Mouse (Mus musculus) gastrocnemius, postnatal 10 days (tissue): ENCODE measurements around the gene Elp5. TPM values are rescaled to one million over a fixed set of nuclear protein-coding genes. Genes with fewer than 3 reads are reported as not detected.
"Not testable (repeated sequence)": the region's sequence is repeated elsewhere in the genome, so short reads cannot be mapped to it uniquely, and the experiment has no call there.

Experiments
- DNase-seq: peaks from one replicate; pipeline ENCODE4 v3.0.0; 2021; ENCODE audit warnings: mixed read lengths
- total RNA-seq, 2 experiments: library from RNA; stranded (reverse); gene quantifications; 2 replicates each; pipeline ENCODE4 v1.2.3; 2021

The Elp5 gene
- total RNA-seq, 2 experiments from 2014 or later: 46.9 to 53.2 TPM

DNA sequence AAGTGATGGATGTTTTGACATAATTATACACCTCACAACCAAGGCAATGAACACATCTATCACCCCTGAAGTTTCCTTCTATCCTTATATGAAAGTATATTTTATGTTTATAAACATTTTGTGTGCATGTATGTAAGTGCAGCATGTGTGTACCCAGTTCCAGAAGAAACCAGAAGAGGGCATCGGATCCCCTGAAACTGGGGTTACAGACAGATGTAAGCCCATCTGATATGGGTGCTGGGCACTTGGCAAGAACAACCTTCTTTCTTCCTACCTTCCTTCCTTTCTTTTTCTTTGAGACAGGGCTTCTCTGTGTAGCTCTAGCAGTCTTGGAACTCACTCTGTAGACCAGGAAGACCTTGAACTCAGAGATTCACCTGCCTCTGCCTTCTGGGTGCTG lies 26.1 kb downstream of the Elp5 start:
- no peak for DNase-seq

DNA sequence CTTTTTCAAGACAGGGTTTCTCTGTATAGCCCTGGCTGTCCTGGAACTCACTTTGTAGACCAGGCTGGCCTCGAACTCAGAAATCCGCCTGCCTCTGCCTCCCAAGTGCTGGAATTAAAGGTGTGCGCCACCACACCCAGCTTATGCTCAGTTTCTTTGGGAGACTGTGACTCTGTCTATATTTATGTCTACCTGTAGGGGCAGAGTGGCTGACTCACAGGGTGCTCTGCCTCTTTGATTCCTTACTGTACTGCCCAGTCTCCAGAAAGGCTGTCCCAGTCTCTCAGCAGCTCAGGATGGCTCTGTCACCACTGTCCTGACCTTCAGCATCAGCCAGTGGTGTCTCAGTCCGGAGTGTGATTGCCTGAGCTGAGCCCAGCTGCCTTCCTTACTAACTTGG lies 26.7 kb downstream of the Elp5 start:
- not testable (repeated sequence) for DNase-seq

DNA sequence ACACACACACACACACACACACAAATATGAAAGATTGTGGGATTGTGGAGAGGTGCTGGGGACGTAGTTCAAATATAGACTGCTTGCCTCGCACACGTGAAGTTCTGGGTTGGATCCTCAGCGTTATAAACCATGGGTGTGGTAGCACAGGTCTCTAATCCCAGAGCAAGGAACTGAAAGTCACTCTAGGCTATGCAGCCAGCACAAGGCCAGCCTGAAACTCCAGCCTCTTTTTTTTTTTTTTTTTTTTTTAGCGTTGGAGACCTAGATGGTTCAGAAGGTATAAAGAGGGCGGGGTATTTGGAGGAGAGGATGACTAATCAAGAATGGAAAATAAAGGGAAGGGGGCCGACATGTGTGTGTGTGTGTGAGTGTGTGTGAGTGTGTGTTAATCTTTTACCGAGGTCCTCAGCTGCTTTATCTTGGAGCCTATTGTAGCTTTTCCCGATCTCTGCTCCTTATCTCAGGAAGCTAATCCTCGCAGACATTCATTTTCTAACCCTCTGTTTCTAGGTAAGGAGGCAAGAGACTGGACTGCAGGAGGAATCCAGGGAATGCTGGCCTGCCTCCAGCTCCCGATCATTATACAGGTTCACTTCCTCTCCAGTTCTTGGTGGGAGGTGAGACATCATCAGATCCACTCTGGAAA lies 28.9 kb downstream of the Elp5 start:
- no peak for DNase-seq

DNA sequence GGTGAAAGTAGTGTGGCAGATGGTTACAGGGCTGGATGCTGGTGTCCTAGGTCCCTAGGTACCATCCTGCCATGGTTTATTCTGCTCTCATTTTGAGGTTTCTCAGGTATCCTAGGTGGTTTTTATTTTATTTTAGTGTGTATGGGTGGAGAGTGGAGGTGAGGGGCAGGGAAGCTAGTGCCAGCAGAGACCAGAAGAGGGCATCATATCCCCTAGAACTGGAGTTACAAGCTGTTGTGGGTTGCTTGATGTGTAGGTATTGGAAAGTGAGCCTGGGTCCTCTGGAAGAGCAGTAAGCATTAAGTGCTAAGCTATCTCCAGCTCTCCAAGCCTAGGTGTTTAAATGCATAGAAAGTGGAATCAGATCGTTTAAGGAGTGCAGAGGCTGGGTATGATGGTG lies 30.0 kb downstream of the Elp5 start:
- no peak for DNase-seq

DNA sequence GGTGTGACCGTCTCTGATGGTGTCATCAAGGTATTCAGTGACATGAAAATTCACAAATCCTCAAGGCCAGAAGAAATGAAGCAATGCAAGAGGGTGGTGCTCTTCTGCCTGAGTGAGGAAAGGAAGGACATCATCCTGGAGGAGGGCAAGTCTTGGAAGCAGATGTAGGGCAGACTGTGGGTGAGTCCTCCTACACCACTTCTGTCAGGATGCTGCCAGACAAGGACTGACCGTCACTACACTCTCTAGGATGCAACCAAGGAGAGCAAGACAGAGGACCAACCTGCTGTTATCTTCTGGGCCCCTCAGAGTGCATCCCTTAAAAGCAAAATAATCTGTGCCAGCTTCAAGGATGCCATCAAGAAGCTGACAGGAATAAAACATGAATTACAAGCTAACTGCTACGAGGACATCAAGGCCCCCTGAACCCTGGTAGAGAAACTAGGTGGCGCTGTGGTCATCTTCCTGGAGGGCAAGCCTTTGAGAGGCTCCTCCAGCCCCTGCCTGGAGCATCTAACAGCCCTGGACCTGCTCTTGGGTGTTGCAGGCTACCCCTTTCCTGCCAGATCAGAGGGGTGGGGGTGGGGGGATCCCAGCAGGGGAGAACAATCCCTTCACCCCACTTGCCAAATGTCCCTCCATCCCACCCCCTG lies 31.4 kb downstream of the Elp5 start:
- DNase-seq: no peak

DNA sequence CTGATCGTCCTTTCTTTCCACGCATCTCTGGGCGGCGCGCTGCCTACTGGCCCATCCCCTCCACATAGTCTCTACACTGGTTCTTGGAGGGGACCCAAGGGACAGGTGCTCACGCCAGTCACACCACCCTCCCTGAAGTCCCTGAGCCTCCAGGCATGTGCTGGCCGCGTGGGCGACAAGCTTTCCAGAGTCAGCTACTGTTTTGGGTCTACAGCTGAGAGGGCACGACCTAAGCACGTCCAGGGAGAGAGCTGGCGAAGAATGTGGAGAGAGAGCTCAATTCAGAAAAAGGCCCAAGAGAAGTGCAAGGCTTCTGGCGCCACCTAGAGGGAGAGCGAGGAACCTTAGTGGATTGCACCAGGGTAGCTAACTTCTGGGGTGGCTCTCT lies 33.6 kb downstream of the Elp5 start:
- peak; percentile 89 for DNase-seq

DNA sequence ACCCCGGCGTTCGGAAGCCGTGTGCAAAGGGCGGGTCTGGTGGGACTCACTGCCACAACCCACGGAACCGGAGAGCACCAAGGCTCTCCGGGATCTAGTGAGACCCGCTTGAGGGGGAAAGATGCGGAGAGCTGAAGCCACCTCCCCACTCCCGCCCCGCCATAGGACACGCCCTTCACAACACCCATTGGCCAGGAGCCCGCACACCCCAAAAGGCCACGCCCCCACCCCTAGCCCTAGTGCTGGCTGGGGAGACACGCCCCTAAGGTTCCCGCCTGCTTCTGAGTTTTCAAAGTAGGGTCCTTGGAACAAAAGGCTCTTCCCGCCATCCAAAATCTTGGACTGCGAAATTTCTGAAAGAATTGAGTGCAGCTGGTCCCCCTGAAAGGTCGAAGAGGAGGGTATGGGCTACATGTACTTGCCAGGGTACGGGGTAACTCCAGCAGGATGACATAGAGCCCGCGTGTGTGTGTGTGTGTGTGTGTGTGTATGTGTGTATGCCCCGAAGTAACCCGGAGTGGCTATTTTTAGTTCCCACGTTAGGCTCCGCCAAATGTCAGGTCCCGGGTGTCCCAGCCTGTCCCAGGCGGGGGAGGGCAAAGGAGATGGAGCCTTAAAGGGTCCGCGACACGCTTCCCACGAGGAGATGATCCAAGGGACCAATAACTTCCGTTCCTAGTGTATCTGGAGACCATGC lies 34.1 kb downstream of the Elp5 start, which contains the start of gene Slc2a4:
Gene Slc2a4, minus strand, starts transcription at position 123 of the 697 bp plus-strand sequence.
- peak; percentile 97 for DNase-seq

DNA sequence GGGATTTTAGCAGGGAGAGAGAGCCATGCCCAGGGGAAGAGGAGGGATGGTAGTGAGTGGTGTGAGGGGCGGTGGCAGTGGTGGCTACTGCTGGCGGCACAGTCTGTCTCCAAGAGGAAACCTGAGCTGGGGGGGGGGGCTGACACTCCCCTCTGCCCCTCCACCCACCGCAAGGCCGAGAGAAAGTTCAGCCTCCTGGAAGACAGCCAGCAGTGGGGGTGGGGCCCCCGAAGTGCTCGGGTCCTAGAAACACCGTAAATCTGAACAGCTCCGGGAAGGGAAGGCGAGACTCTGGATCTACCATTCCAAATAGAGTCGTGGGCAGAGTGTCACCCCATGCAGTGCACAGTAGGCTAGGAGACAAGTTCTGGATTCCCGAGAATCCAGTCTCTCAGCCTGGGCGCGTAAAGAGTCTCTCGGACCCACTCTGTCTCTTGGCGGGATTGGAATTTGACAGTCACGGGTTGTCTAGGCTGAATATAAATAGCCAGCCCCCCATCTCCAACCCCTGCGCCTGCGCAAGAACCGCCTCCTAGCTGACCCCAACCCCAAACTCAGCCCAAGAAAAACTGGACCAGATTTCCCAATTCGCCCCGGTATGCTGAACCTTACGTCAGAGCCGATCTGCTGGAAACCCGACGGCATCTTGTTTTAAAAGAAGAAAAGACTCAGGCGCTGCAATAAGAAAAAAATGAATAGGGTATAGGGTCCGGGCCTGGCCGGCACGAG lies 34.8 kb downstream of the Elp5 start:
- peak; percentile 78 for DNase-seq

DNA sequence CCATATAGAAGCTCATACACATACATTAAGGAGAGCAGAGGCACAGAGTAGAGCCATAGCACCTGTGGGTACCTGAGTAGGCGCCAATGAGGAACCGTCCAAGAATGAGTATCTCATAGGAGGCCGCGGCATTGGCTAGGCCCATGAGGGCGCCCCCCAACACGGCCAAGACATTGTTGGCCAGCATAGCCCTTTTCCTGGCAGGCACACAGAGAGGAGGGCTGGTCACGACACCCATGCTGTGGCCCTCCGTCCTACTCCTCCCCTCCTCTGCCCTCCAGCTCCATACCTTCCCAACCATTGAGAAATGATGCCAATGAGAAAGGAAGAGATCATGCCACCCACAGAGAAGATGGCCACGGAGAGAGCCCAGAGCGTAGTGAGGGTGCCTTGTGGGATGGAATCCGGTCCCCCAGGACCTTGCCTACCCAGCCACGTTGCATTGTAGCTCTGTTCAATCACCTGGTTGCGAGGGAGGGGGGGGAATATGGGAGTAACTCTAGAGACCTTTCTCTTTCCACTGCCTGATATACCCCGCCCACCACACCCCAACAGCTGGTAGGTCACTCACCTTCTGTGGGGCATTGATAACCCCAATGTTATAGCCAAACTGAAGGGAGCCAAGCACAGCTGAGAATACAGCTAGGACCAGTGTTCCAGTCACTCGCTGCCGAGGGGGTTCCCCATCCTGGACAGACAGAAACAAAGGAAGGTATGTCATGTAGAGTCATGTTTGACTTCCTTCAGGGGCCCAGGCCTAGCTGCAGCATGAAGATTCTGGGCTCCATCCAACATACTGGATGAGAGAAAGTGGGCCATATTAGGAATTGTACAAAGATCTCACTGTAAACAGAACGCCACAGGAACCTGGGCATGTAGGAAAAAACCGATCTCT lies 36.1 kb downstream of the Elp5 start:
- DNase-seq: no peak

DNA sequence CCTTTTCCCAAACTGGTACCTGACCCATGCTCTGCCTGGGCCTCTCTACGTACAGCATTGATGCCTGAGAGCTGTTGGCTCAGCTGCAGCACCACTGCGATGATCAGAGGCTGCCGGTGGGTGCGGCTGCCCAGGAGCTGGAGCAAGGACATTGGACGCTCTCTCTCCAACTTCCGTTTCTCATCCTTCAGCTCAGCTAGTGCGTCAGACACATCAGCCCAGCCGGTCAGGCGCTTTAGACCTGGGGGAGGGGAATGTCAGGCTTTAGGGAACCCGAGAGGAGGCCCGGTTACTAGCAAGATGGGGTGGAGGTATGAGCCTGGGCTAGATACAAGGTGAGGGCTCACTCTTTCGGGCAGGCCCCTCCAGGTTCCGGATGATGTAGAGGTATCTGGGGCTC lies 37.1 kb downstream of the Elp5 start:
- DNase-seq: no peak

DNA sequence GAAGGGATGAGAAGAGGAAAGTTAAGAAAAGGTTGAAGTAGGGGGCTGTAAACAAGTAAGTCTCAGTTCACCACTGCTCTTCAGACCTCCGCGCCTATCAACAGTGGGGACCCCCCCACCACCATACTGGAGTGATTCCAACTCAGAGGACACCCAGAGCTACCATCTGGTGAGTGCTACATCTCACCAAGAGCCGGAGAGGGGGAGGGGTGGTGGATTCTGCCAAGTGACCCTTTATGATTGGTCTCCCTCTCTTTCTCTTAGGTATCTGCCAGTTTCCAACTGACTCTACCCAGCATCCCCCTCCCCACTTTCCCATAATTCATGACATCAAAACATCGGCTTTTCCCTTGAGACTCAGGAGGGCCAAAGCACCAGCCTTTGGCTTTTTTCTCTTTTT lies 41.4 kb downstream of the Elp5 start:
- DNase-seq: no peak

DNA sequence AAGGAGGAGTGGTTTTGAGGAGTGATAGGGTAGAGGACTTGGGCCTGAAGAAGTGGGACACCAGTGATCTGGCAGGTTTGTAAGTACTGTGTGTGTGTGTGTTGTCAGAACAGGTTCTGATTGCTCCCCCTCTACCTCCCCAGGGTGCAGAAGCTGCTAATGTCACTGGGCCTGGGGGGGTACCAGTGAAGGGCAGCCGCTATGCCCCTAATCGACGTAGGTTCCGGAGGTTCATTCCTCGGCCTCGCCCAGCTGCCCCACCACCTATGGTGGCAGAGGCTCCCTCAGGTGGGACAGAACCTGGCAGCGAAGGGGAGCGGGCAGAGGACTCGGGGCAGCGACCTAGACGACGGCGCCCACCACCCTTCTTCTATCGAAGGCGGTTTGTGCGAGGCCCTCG lies 42.6 kb downstream of the Elp5 start:
- no peak for DNase-seq

DNA sequence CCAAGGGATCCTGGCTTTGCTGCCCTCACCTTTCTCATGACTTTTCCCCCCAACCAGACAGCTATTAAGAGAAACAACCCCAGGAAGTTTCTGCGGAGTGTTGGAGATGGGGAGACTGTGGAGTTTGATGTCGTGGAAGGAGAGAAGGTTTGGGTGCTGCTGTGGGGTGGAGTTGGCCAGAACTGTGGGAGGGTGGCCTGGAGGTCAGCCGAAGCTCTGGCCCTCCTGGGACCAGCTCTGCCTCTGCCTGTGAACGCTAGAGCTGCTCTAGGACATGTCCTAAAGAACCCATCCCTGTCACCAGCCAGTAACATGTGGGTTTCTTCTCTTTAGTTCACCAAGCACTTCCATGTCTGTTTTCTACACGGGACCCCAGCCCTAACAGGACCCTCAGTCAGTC lies 43.1 kb downstream of the Elp5 start:
- DNase-seq: no peak

DNA sequence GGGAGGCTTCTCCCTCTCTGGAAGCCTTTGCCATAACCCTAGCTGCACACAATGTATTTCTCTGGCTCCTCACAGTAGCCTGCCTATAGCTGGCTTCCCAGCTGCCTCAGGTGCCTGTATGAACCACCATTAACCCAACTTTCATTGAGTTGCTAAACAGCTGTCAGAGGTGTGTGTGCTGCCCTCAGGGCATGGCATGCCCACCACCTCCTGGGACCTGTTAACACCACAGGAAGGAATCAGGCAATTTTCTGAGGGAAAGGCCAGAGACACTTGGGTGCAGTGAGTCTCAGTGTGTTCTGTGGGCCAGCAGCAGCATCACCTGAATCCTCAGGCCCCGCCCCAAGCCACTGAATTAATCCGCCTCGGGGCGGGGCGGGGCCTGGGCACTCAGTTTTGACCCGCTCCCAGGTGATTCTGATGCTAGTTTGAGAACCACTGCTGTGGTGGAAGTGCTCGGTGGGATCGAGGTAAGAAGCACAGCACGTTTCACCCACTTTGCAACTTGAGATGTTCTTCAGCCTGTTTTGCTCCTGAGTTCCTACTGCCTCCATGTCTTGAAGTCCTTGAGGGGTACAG lies 43.8 kb downstream of the Elp5 start:
- DNase-seq: no peak

DNA sequence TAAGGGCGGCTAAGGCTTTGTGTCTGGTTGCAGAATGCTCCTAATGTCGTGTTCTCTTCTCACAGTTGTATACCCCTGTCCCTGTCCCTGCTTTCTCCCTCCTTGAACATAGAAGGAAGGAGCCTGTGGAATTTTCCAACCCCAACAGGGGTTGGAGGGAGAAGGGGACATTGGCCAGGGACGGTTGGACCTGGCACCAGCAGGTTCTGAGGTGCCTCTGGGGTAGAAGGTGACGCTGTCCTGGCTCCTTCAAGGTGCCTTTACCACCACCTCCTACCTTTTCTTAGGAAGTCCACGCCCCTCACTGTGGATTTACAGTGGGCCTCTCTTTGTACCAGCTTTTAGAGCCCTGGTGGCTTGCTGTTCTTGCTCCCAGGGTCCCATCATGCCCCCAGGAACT lies 44.5 kb downstream of the Elp5 start:
- no peak for DNase-seq

DNA sequence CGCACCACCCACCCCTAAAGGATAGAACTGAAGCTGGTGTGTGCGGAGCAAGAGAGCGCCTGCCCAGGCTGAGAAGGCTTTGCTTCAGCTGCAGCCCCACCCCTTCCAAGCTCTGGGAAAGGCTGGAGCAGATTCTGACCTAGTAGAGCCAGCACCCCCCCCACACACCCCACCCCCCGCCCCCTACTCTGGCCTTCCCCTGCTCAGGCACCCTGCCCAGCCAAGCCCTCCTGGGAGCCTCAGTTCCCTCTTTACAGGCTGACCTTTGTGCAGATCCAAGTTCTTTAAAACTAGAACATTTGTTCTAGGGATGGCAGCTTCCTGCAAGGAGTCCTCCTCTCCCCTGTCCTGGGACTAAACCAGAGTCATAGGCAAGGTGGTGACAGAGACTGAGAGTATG lies 44.9 kb downstream of the Elp5 start:
- peak; percentile 70 for DNase-seq

DNA sequence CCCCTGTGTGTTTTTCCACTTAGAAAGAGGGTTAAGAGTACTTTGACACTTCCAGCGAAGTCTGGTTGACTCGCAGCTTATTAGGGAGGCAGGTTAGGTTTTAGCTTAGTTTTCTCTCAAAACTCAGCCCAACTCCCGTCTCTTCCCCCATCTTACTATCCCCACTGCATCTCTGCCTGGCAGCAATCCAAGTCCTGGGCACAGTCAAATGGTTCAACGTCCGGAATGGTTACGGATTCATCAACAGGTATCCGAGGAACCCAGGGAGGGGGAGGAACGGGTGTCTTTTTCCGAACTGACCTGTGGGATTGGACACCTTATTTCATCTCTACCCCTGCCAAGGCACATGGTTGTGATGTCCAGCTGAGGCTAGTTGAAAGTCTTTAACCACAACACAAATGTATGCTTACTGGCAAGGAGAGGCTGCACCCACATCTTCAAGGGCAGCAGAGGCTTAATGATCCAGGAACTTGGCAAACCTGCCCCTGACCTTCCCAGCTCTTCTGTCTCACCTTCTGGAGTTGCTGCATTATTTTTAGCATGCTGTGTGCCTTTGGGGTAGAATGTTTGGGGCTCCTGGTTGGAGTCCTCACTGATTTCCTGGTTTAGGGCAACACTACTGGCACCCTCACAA lies 45.5 kb downstream of the Elp5 start:
- no peak for DNase-seq

DNA sequence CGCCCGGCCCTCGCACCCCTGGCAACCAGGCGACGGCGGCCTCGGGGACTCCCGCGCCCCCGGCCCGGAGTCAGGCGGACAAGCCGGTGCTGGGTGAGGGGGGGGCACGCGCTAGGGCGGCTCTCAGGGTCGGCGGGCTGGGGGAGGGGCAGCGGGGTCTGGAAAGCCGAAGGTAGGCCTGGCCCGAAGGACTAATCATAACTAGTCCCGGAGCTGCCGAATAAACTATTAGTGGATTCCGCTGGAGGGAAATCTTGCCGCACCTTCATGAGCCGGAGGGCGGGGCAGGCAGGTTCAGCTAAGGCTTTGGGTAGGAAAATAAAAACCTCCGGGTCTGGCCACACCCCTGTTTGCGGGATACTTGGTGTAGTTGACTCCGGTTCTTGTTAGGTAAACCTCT lies 46.2 kb downstream of the Elp5 start:
- no peak for DNase-seq

DNA sequence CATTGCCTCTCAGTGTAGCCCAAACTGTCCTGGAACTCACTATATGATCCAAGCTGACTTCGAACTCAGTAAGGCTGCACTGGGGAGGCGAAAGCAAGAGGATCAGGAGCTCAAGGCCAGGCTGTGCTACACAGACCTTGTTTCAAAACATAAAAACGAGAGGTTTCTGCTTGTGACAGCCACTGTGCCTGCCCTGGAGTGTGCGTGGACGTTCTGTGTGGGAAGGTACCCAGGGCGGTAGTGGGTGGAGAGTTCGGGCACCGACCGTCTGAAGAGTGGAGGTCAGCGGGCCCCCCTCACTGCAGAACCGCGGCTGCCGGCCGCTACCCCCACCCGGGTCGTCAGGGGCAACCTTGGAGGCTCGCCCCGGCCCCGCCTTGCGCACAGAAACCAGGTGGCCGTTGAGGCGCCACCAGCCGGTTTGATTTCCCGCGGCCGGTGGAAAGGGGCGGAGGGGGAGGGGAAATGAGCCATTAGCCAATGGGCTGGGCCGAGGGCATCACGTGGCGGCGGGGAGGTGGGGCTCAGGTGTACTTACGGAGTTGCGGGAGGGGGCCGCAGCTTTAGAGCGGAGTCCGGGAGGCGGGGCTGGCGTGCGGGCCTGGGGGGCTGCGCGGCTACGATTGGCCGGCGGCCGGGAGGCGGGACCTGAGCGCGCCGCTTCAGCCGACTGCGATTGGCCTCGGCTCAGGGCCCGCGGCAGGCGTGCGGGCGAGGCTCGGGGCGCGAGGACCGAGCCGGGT lies 47.0 kb downstream of the Elp5 start, which contains the start of gene Ybx2:
Gene Ybx2, plus strand, starts transcription at position 660 of the 743 bp plus-strand sequence.
- peak; percentile 80 for DNase-seq

DNA sequence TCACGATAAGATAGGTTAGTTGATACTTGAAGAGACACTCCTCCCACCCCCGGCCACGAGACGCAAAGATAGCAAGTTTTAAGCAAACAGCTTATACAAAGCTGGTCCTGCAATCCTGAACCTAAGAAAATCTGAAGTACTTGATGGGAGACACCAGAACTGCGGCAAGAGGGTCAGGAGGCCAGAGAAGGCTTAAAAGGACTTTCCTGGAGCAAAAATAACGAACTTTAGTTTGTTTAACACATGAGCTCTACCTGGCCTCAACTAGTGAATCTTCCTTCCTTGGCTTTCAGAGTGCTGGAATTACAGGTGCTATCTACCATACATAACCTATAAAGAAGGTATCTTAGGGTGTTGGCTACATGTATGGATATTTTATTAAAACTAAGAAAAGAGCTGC lies 47.6 kb downstream of the Elp5 start:
- DNase-seq: no peak
